Mouse (Mus musculus): ENCODE results near the gene Zbed3.

- TF ChIP-seq POLR2A (IDR thresholded peaks at IDR 0.05; ENCODE audit: insufficient read depth, low read length) = no peak
- TF ChIP-seq CTCF (IDR thresholded peaks at IDR 0.05; ENCODE audit: low read depth, low read length) = no peak
Observed at GRCm38 (mm10) chr13:95320451-95320850, 3.0 kb upstream of the Zbed3 start.
